ENCODE assay signal across 17 mouse cellular contexts in genomic region chr4:148085907-148086305, GRCm38 (mm10). TPM values are rescaled to one million over a fixed set of nuclear protein-coding genes. Genes with fewer than 3 reads are reported as not detected.
DNase-seq lines count a peak whose midpoint lies in the region; ATAC-seq and TF ChIP-seq lines count a peak whose summit lies in the region.
"Had no signal": no experiment of that assay in that cellular context is flagged by ENCODE, and none has a peak within 500 bp of the region (broad histone marks: within the 10 kb centered on the region; RNA-seq: fewer than 3 reads in every experiment).

No protein-coding gene starts in this region.

- DNase-seq in heart, postnatal 25 days (ENCODE audit: low spot score), result no peak
- DNase-seq in testis, postnatal 14 days (ENCODE audit: low spot score), result no peak
- no peak for DNase-seq in thymus, postnatal 4 days
- DNase-seq: cerebellum, adult 11 months; spleen, adult 18-20 months had no signal

- no peak for TF ChIP-seq POLR2A in testis, adult 2 months (IDR thresholded peaks at IDR 0.05; ENCODE audit: control insufficient read depth, low read depth, low read length)
- no peak for TF ChIP-seq POLR2A in bone marrow, adult 2 months (IDR thresholded peaks at IDR 0.05; ENCODE audit: borderline replicate concordance, control insufficient read depth, low read depth, low read length)

- H3K9me3 ChIP-seq in heart, embryonic 12.5 days (replicated peaks), result no peaks in the 10 kb centered on the region
- H3K9me3 ChIP-seq in forebrain, embryonic 13.5 days (replicated peaks), result no peaks in the 10 kb centered on the region
- H3K9me3 ChIP-seq: forebrain, embryonic 12.5 days; heart, embryonic 15.5 days; lung, embryonic 15.5 days; neural tube, embryonic 15.5 days had no signal

- no peaks in the 10 kb centered on the region for H3K27me3 ChIP-seq in heart, embryonic 12.5 days (replicated peaks)
- no peaks in the 10 kb centered on the region for H3K27me3 ChIP-seq in testis, adult 2 months (ENCODE audit: control insufficient read depth, insufficient read depth, low read length)
- H3K27me3 ChIP-seq in forebrain, embryonic 13.5 days, result no peaks in the 10 kb centered on the region
- H3K27me3 ChIP-seq: forebrain, embryonic 12.5 days; heart, embryonic 15.5 days; lung, embryonic 15.5 days; neural tube, embryonic 15.5 days; Patski had no signal

- H3K4me3 ChIP-seq in heart, embryonic 12.5 days, result no peak overlapping the region
- no peak overlapping the region for H3K4me3 ChIP-seq in testis, adult 2 months (ENCODE audit: control insufficient read depth, low read depth, low read length)
- H3K4me3 ChIP-seq in bone marrow, adult 2 months (replicated peaks; ENCODE audit: control insufficient read depth, low read depth, low read length), result peak overlapping the region; percentile 39
- no peak overlapping the region for H3K4me3 ChIP-seq in forebrain, embryonic 13.5 days
- H3K4me3 ChIP-seq: forebrain, embryonic 12.5 days; lung, embryonic 15.5 days; neural tube, embryonic 15.5 days had no signal

- peaks cover 13% of the 10 kb centered on the region for H3K36me3 ChIP-seq in heart, embryonic 12.5 days
- peaks cover 3% of the 10 kb centered on the region; the same call in 1 of the 2 replicates for H3K36me3 ChIP-seq in testis, adult 2 months (ENCODE audit: control insufficient read depth, insufficient read depth, low read length)
- H3K36me3 ChIP-seq in forebrain, embryonic 13.5 days (ENCODE audit: poor library complexity, severe bottlenecking), result no peaks in the 10 kb centered on the region; the same call in 1 of the 2 replicates
- H3K36me3 ChIP-seq: lung, embryonic 15.5 days; neural tube, embryonic 15.5 days had no signal

- intact Hi-C loops in heart, postnatal 25 days (cut with DNase I), result no loop called here

- TF ChIP-seq CTCF in testis, adult 2 months (IDR thresholded peaks at IDR 0.05; ENCODE audit: control insufficient read depth, insufficient read depth, insufficient replicate concordance, low read depth, low read length), result no peak
- TF ChIP-seq CTCF in bone marrow, adult 2 months (IDR thresholded peaks at IDR 0.05; ENCODE audit: control insufficient read depth, insufficient read depth, low read length), result no peak

- no peak overlapping the region for H3K9ac ChIP-seq in heart, embryonic 12.5 days
- no peak overlapping the region for H3K9ac ChIP-seq in forebrain, embryonic 13.5 days
- H3K9ac ChIP-seq: forebrain, embryonic 12.5 days; heart, embryonic 15.5 days; lung, embryonic 15.5 days; neural tube, embryonic 15.5 days had no signal

- no peak for ATAC-seq in heart, embryonic 12.5 days (ENCODE audit: insufficient number of reproducible peaks, low FRiP score)
- no peak for ATAC-seq in forebrain, embryonic 13.5 days
- ATAC-seq: CD4-positive, CD25-positive, alpha-beta regulatory T cell, adult 4 months; Patski had no signal

- no peak overlapping the region for H3K27ac ChIP-seq in heart, embryonic 12.5 days (ENCODE audit: poor library complexity, severe bottlenecking)
- H3K27ac ChIP-seq in testis, adult 2 months (ENCODE audit: control insufficient read depth, insufficient read depth, low read depth, low read length), result peak overlapping the region; percentile 2
- peak overlapping the region; percentile 19; the same call in 1 of the 2 replicates for H3K27ac ChIP-seq in bone marrow, adult 2 months (ENCODE audit: control insufficient read depth, insufficient read depth, low read depth, low read length, poor library complexity)
- H3K27ac ChIP-seq in forebrain, embryonic 13.5 days, result no peak overlapping the region
- H3K27ac ChIP-seq: forebrain, embryonic 12.5 days; heart, embryonic 15.5 days; lung, embryonic 15.5 days; neural tube, embryonic 15.5 days; stomach, postnatal 0 days had no signal

- 73% methylated on average over 3 of the region's 3 CpGs for WGBS in heart, embryonic 12.5 days
- 50% methylated on average over 3 of the region's 3 CpGs for WGBS in bone marrow, adult 2 months
- WGBS in forebrain, embryonic 13.5 days, result 82% methylated on average over 3 of the region's 3 CpGs

- H3K4me2 ChIP-seq in heart, embryonic 12.5 days, result peak overlapping the region; percentile 91; the same call in 1 of the 2 replicates
- no peak overlapping the region for H3K4me2 ChIP-seq in forebrain, embryonic 13.5 days
- H3K4me2 ChIP-seq: forebrain, embryonic 12.5 days; heart, embryonic 15.5 days had no signal

- H3K4me1 ChIP-seq in heart, embryonic 12.5 days (replicated peaks), result peaks cover 54% of the 10 kb centered on the region
- peaks cover 18% of the 10 kb centered on the region for H3K4me1 ChIP-seq in testis, adult 2 months (ENCODE audit: control insufficient read depth, insufficient read depth, low read length)
- H3K4me1 ChIP-seq in bone marrow, adult 2 months (ENCODE audit: control insufficient read depth, insufficient read depth, low read length), result peaks cover 8% of the 10 kb centered on the region; the same call in 1 of the 2 replicates
- peaks cover 23% of the 10 kb centered on the region for H3K4me1 ChIP-seq in forebrain, embryonic 13.5 days

RNA-seq across cellular contexts. Expression of gene Agtrap, which starts 1.9 kb away (rescaled TPM):
- polyA plus RNA-seq in heart, embryonic 12.5 days (2016; fragmentation: Nextera tagmentation; extraction: Ambion mirVana), result 18.9 and 19.8 TPM in 2 replicates
- total RNA-seq in heart, postnatal 25 days (2021), result 10 to 100 TPM; 43.0 to 43.5 TPM
- 45.2 and 45.4 TPM in 2 replicates for polyA plus RNA-seq in testis, adult 2 months (2012; rRNA removed)
- polyA plus RNA-seq in bone marrow, adult 2 months (2011; ENCODE audit: insufficient read depth, insufficient read length, low replicate concordance, missing spikeins), result 10.0 and 20.9 TPM in 2 replicates
- polyA plus RNA-seq in forebrain, embryonic 13.5 days (2015; fragmentation: Nextera tagmentation; extraction: Ambion mirVana), result 6.9 and 8.3 TPM in 2 replicates

RNA-seq across cellular contexts. Expression of gene Mad2l2, which starts 44.3 kb away (rescaled TPM):
- 36.6 and 39.3 TPM in 2 replicates for polyA plus RNA-seq in heart, embryonic 12.5 days (2016; fragmentation: Nextera tagmentation; extraction: Ambion mirVana)
- total RNA-seq in heart, postnatal 25 days (2021), result 10 to 100 TPM; 11.9 to 12.8 TPM
- 332 and 347 TPM in 2 replicates for polyA plus RNA-seq in testis, adult 2 months (2012; rRNA removed)
- polyA plus RNA-seq in bone marrow, adult 2 months (2011; ENCODE audit: insufficient read depth, insufficient read length, low replicate concordance, missing spikeins), result 7.4 and 13.9 TPM in 2 replicates
- polyA plus RNA-seq in forebrain, embryonic 13.5 days (2015; fragmentation: Nextera tagmentation; extraction: Ambion mirVana), result 96.6 and 107 TPM in 2 replicates

RNA-seq across cellular contexts. Expression of gene Draxin, which starts 44.6 kb away (rescaled TPM):
- 0.05 and 0.08 TPM in 2 replicates for polyA plus RNA-seq in heart, embryonic 12.5 days (2016; fragmentation: Nextera tagmentation; extraction: Ambion mirVana)
- total RNA-seq in heart, postnatal 25 days (2021), result under 1 TPM; 0.05 to 0.11 TPM
- polyA plus RNA-seq in testis, adult 2 months (2012; rRNA removed), result 0.24 and 0.32 TPM in 2 replicates
- 1.7 and 5.6 TPM in 2 replicates for polyA plus RNA-seq in bone marrow, adult 2 months (2011; ENCODE audit: insufficient read depth, insufficient read length, low replicate concordance, missing spikeins)
- 11.7 and 12.5 TPM in 2 replicates for polyA plus RNA-seq in forebrain, embryonic 13.5 days (2015; fragmentation: Nextera tagmentation; extraction: Ambion mirVana)
- total RNA-seq: megakaryocyte progenitor cell, adult 5-6 weeks had no signal
- polyA plus RNA-seq: CD4-positive, CD25-positive, alpha-beta regulatory T cell, adult 4 months; heart, embryonic 15.5 days; stomach, postnatal 0 days had no signal

RNA-seq across cellular contexts. Expression of gene Mthfr, which starts 47.0 kb away (rescaled TPM):
- 15.5 and 17.0 TPM in 2 replicates for polyA plus RNA-seq in heart, embryonic 12.5 days (2016; fragmentation: Nextera tagmentation; extraction: Ambion mirVana)
- 10 to 100 TPM in 1 of 2 experiments, 1 to 10 TPM in 1; 9.7 to 11.3 TPM for total RNA-seq in heart, postnatal 25 days (2021)
- 31.8 and 34.7 TPM in 2 replicates for polyA plus RNA-seq in testis, adult 2 months (2012; rRNA removed)
- polyA plus RNA-seq in bone marrow, adult 2 months (2011; ENCODE audit: insufficient read depth, insufficient read length, low replicate concordance, missing spikeins), result 5.2 and 9.6 TPM in 2 replicates
- 15.9 and 18.2 TPM in 2 replicates for polyA plus RNA-seq in forebrain, embryonic 13.5 days (2015; fragmentation: Nextera tagmentation; extraction: Ambion mirVana)

RNA-seq across cellular contexts. Expression of gene Clcn6, which starts 47.3 kb away (rescaled TPM):
- 7.8 and 9.3 TPM in 2 replicates for polyA plus RNA-seq in heart, embryonic 12.5 days (2016; fragmentation: Nextera tagmentation; extraction: Ambion mirVana)
- 1 to 10 TPM; 8.6 to 8.7 TPM for total RNA-seq in heart, postnatal 25 days (2021)
- polyA plus RNA-seq in testis, adult 2 months (2012; rRNA removed), result 9.8 and 12.7 TPM in 2 replicates
- polyA plus RNA-seq in bone marrow, adult 2 months (2011; ENCODE audit: insufficient read depth, insufficient read length, low replicate concordance, missing spikeins), result 3.4 and 6.8 TPM in 2 replicates
- 21.6 and 24.8 TPM in 2 replicates for polyA plus RNA-seq in forebrain, embryonic 13.5 days (2015; fragmentation: Nextera tagmentation; extraction: Ambion mirVana)

Comparison
In these comparisons a context has a peak if more than half of its experiments do, and no peak if none do; other contexts are left out.
1. H3K27ac ChIP-seq: peak in testis, adult 2 months (single experiment) and bone marrow, adult 2 months (single experiment); none in heart, embryonic 12.5 days (single experiment) and forebrain, embryonic 13.5 days (single experiment).